Mouse (Mus musculus) kidney, adult 2 months (tissue): ENCODE measurements around the gene Pcsk2.

ENCODE experiments used
- CTCF ChIP-seq: fragments of 200-500 bp; conservative IDR thresholded peaks from 2 replicates; pipeline ENCODE4 v1.5.1; 2011; ENCODE audit warnings: low read depth, mild to moderate bottlenecking, control low read depth, low read length, moderate library complexity, mixed read lengths; ENCODE audit not compliant: insufficient read depth, insufficient read length
- POLR2A ChIP-seq: fragments of 200-500 bp; IDR thresholded peaks from one replicate; pipeline ENCODE4 v1.6.1; 2011; ENCODE audit warnings: low read depth, low read length, control low read depth

DNA sequence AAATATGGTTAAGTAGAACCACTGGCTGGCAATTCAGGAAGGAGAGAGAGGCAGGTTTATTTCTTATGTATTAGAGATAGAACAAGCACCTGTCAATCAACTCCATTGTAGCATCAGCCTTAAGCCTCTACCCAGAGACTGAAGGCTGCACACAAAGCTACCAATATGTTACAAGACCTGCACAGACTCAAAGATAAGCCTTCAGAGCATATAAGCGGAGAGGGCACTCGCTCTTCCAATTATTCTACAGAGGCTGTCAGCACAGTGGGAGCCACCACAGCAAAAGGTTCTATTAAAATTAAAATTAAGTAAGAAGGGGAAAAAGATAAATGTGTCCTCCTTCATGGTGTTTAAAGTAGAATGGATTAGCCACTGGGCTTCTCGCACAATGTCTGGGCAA, 43.8 kb upstream of the Pcsk2 start:
- TF ChIP-seq CTCF = no peak
- no peak for TF ChIP-seq POLR2A
